25 mouse cellular contexts compared by ENCODE assay signal in genomic region chr4:12662683-12663082, GRCm38 (mm10).
A peak's percentile ranks its signal among the peaks of the same experiment; 100 is the strongest.
DNase-seq lines count a peak whose midpoint lies in the region; ATAC-seq and TF ChIP-seq lines count a peak whose summit lies in the region.
"Had no signal": no experiment of that assay in that cellular context is flagged by ENCODE, and none has a peak within 500 bp of the region (broad histone marks: within the 10 kb centered on the region; RNA-seq: fewer than 3 reads in every experiment).

No protein-coding gene starts in this region.

- DNase-seq in forebrain, embryonic 14.5 days (ENCODE audit: low spot score) = peak; percentile 30
- DNase-seq in forebrain, embryonic 11.5 days (ENCODE audit: low spot score) = no peak
- peak; percentile 14 for DNase-seq in ES-CJ7 (ENCODE audit: low read depth, low spot score)
- DNase-seq in brain, embryonic 14.5 days (ENCODE audit: low read depth) = peak; percentile 50
- no peak for DNase-seq in right cerebral cortex, postnatal 14 days
- DNase-seq in urinary bladder, postnatal 25 days (ENCODE audit: low spot score) = no peak
- DNase-seq: adrenal gland, adult 8-10 months; adrenal gland, postnatal 14 days; adrenal gland, postnatal 36 days; cerebellum, adult 11 months; cerebellum, adult 18-20 months; cerebellum, adult 8-10 months; cerebellum, adult 9-11 months; cerebellum, postnatal 14 days; cerebellum, postnatal 36 days; embryo, embryonic 11 days had no signal

- WGBS in forebrain, embryonic 14.5 days = 12% methylated on average over 1 of the region's 1 CpGs
- WGBS in forebrain, embryonic 11.5 days = 37% methylated on average over 1 of the region's 1 CpGs
- 24% methylated on average over 1 of the region's 1 CpGs for WGBS in neural tube, embryonic 13.5 days
- 26% methylated on average over 1 of the region's 1 CpGs for WGBS in neural tube, embryonic 15.5 days

- H3K27ac ChIP-seq in forebrain, embryonic 14.5 days (ENCODE audit: low read depth, low read length) = no peak overlapping the region
- no peak overlapping the region for H3K27ac ChIP-seq in forebrain, embryonic 11.5 days (ENCODE audit: low read depth, low read length)
- H3K27ac ChIP-seq in neural tube, embryonic 13.5 days (replicated peaks) = peak overlapping the region; percentile 39; the same call in 1 of the 2 replicates
- H3K27ac ChIP-seq in neural tube, embryonic 15.5 days (replicated peaks) = no peak overlapping the region
- H3K27ac ChIP-seq: embryonic facial prominence, embryonic 13.5 days; embryonic facial prominence, embryonic 15.5 days; forebrain, embryonic 12.5 days had no signal

- 0 out of 2 replicates have a peak, but pooled peaks cover 2% of the 10 kb centered on the region for H3K4me1 ChIP-seq in forebrain, embryonic 14.5 days (ENCODE audit: control insufficient read depth, insufficient read depth, low read length)
- no peaks in the 10 kb centered on the region; the same call in 1 of the 2 replicates for H3K4me1 ChIP-seq in forebrain, embryonic 11.5 days (replicated peaks; ENCODE audit: control insufficient read depth, insufficient read depth, low read length)
- peaks cover 8% of the 10 kb centered on the region for H3K4me1 ChIP-seq in neural tube, embryonic 13.5 days (replicated peaks)
- H3K4me1 ChIP-seq in neural tube, embryonic 15.5 days = peaks cover 4% of the 10 kb centered on the region
- H3K4me1 ChIP-seq: embryonic facial prominence, embryonic 15.5 days had no signal

- no peak for TF ChIP-seq POLR2A in brain, embryonic 14.5 days (IDR thresholded peaks at IDR 0.05; ENCODE audit: borderline replicate concordance, extremely low read depth, insufficient read depth, insufficient read length, poor library complexity, severe bottlenecking)

- no peak for TF ChIP-seq CTCF in brain, embryonic 14.5 days (IDR thresholded peaks at IDR 0.05; ENCODE audit: borderline replicate concordance, extremely low read depth, insufficient read depth, insufficient read length)

- H3K9ac ChIP-seq in forebrain, embryonic 14.5 days (ENCODE audit: low read length) = no peak overlapping the region
- H3K9ac ChIP-seq in forebrain, embryonic 11.5 days (ENCODE audit: low read length) = no peak overlapping the region
- H3K9ac ChIP-seq in neural tube, embryonic 13.5 days = no peak overlapping the region
- no peak overlapping the region for H3K9ac ChIP-seq in neural tube, embryonic 15.5 days (replicated peaks)
- H3K9ac ChIP-seq: embryonic facial prominence, embryonic 13.5 days; embryonic facial prominence, embryonic 15.5 days; forebrain, embryonic 12.5 days had no signal

- no peak overlapping the region for H3K4me2 ChIP-seq in forebrain, embryonic 14.5 days (ENCODE audit: low read length)
- H3K4me2 ChIP-seq in forebrain, embryonic 11.5 days (ENCODE audit: low read depth, low read length, severe bottlenecking) = no peak overlapping the region
- no peak overlapping the region for H3K4me2 ChIP-seq in neural tube, embryonic 13.5 days
- H3K4me2 ChIP-seq in neural tube, embryonic 15.5 days = no peak overlapping the region
- H3K4me2 ChIP-seq: embryonic facial prominence, embryonic 13.5 days; embryonic facial prominence, embryonic 15.5 days; forebrain, embryonic 12.5 days had no signal

- ATAC-seq in forebrain, embryonic 14.5 days = peak; percentile 29; the same call in 1 of the 2 replicates
- ATAC-seq in forebrain, embryonic 11.5 days (replicated peaks; ENCODE audit: low FRiP score) = no peak
- ATAC-seq in neural tube, embryonic 13.5 days (ENCODE audit: low read depth) = no peak
- ATAC-seq in neural tube, embryonic 15.5 days (ENCODE audit: low FRiP score) = no peak
- ATAC-seq: activated CD4-positive, CD25-positive, alpha-beta regulatory T cell, adult 4 months; Patski had no signal

- no peaks in the 10 kb centered on the region for H3K36me3 ChIP-seq in forebrain, embryonic 14.5 days (ENCODE audit: control insufficient read depth, insufficient read depth, low read length)
- H3K36me3 ChIP-seq in forebrain, embryonic 11.5 days (ENCODE audit: control insufficient read depth, insufficient read depth, low read length) = no peaks in the 10 kb centered on the region
- no peaks in the 10 kb centered on the region for H3K36me3 ChIP-seq in neural tube, embryonic 13.5 days
- no peaks in the 10 kb centered on the region for H3K36me3 ChIP-seq in neural tube, embryonic 15.5 days
- H3K36me3 ChIP-seq: embryonic facial prominence, embryonic 13.5 days; embryonic facial prominence, embryonic 15.5 days; forebrain, embryonic 12.5 days; G1E had no signal

- no peaks in the 10 kb centered on the region for H3K27me3 ChIP-seq in forebrain, embryonic 14.5 days (replicated peaks; ENCODE audit: control insufficient read depth, insufficient read depth, low read length)
- no peaks in the 10 kb centered on the region for H3K27me3 ChIP-seq in forebrain, embryonic 11.5 days (ENCODE audit: control insufficient read depth, insufficient read depth, low read length)
- no peaks in the 10 kb centered on the region for H3K27me3 ChIP-seq in neural tube, embryonic 13.5 days
- no peaks in the 10 kb centered on the region for H3K27me3 ChIP-seq in neural tube, embryonic 15.5 days (replicated peaks)
- H3K27me3 ChIP-seq: embryonic facial prominence, embryonic 13.5 days; embryonic facial prominence, embryonic 15.5 days; forebrain, embryonic 12.5 days; Patski had no signal

- H3K9me3 ChIP-seq in forebrain, embryonic 14.5 days (replicated peaks; ENCODE audit: control insufficient read depth, low read length) = no peaks in the 10 kb centered on the region
- no peaks in the 10 kb centered on the region for H3K9me3 ChIP-seq in forebrain, embryonic 11.5 days (ENCODE audit: control insufficient read depth, low read length)
- no peaks in the 10 kb centered on the region for H3K9me3 ChIP-seq in neural tube, embryonic 13.5 days
- H3K9me3 ChIP-seq in neural tube, embryonic 15.5 days (replicated peaks) = no peaks in the 10 kb centered on the region
- H3K9me3 ChIP-seq: embryonic facial prominence, embryonic 13.5 days; embryonic facial prominence, embryonic 15.5 days; forebrain, embryonic 12.5 days; G1E had no signal

- H3K4me3 ChIP-seq in forebrain, embryonic 14.5 days (ENCODE audit: low read depth, low read length) = no peak overlapping the region
- no peak overlapping the region for H3K4me3 ChIP-seq in forebrain, embryonic 11.5 days (ENCODE audit: low read depth, low read length)
- H3K4me3 ChIP-seq in neural tube, embryonic 13.5 days = no peak overlapping the region
- H3K4me3 ChIP-seq in neural tube, embryonic 15.5 days (replicated peaks) = no peak overlapping the region
- H3K4me3 ChIP-seq: embryonic facial prominence, embryonic 13.5 days; embryonic facial prominence, embryonic 15.5 days; erythroblast, embryonic 14.5 days; forebrain, embryonic 12.5 days had no signal

Comparison
In these comparisons a context has a peak if more than half of its experiments do, and no peak if none do; other contexts are left out.
1. DNase-seq: peak in forebrain, embryonic 14.5 days (single experiment), ES-CJ7 (single experiment) and brain, embryonic 14.5 days (single experiment); none in forebrain, embryonic 11.5 days (single experiment), right cerebral cortex, postnatal 14 days (single experiment) and urinary bladder, postnatal 25 days (single experiment).